Mouse (Mus musculus) myocyte (in vitro differentiated cells): ENCODE measurements around the gene Atxn2.

Experiments
- E2F4 ChIP-seq: IDR thresholded peaks from one replicate; pipeline ENCODE4 v1.6.1; 2011; ENCODE audit warnings: mild to moderate bottlenecking, control low read depth, moderate library complexity; ENCODE audit not compliant: insufficient read depth
- MAX ChIP-seq: IDR thresholded peaks from one replicate; pipeline ENCODE4 v1.6.1; 2011; ENCODE audit warnings: low read depth, mild to moderate bottlenecking, control low read depth
- POLR2A ChIP-seq: IDR thresholded peaks from one replicate; pipeline ENCODE4 v1.6.1; 2011; ENCODE audit warnings: low read depth, mild to moderate bottlenecking, control low read depth, moderate library complexity; ENCODE audit not compliant: insufficient read length
- POLR2AphosphoS2 ChIP-seq: IDR thresholded peaks from one replicate; pipeline ENCODE4 v1.6.1; 2011; ENCODE audit warnings: low read depth, control low read depth; ENCODE audit not compliant: insufficient read length
- TCF12 ChIP-seq: IDR thresholded peaks from one replicate; pipeline ENCODE4 v1.6.1; 2011; ENCODE audit warnings: mild to moderate bottlenecking, control low read depth; ENCODE audit not compliant: poor library complexity, insufficient read depth, severe bottlenecking
- TCF3 ChIP-seq: IDR thresholded peaks from one replicate; pipeline ENCODE4 v1.6.1; 2011; ENCODE audit warnings: low read depth, control low read depth; ENCODE audit not compliant: insufficient read length

DNA sequence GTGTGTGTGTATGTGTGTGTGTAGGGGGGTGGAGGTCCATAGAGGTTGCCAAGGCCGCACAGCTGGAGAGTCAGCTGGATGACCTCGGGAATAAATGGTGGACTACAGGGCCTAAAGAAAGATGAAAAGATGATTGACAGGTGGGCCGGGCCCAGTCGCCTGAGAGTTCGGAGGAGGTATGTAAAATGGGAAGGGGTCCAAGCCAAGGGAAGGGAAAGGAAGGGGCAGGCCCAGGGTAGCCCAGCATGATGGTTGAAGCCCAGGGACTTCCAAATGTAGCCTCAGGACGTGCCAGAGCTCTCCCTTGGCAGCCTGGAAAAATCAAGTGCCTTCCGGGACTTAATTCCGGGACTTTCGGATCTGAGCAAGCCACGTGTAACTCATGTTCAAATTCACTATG is 143.6 kb downstream of the Atxn2 start:
- TF ChIP-seq POLR2A (no peak), TCF12 (no peak), TCF3 (no peak), POLR2AphosphoS2 (no peak), E2F4 (no peak), MAX (no peak)
